Mouse (Mus musculus): ENCODE results near the gene Uvssa. TPM values are rescaled to one million over a fixed set of nuclear protein-coding genes. Genes with fewer than 3 reads are reported as not detected.

Gene Uvssa
- polyA plus RNA-seq, 1 experiment from 2014 or later, result 8.6 TPM

DNA sequence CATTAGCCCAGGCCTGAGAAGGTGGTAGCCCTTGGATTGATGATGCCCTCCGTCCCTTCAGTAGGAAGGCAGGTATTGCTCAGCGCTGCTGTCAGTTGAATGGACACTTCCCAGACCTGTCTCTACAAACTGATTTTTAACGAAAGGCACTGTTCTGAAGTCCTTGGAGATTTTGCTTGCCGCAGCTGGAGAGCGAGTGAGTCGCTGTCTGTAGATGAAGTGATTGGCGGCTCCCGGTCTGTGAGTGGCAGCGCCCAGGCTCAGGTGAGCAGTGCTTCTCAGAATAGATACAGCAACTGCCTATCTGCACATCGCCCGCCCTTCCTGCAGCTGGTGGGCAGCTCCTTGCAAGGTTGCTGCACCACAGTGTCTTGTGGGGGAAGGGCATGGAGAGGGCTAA is 17.3 kb downstream of the Uvssa start:
- H3K4me1 ChIP-seq (replicated peaks; ENCODE audit: control insufficient read depth, insufficient read depth, low read length), result no peaks in the 10 kb centered on the region
- H3K27me3 ChIP-seq (ENCODE audit: control insufficient read depth, insufficient read depth, low read depth, low read length), result no peaks in the 10 kb centered on the region
- H3K4me3 ChIP-seq (ENCODE audit: low read length), result no peak overlapping the region
- no peak overlapping the region for H3K4me2 ChIP-seq (ENCODE audit: low read depth, low read length)
- 84% methylated on average over 11 of the region's 11 CpGs for WGBS
- no peaks in the 10 kb centered on the region for H3K9me3 ChIP-seq (ENCODE audit: control insufficient read depth, low read length)
- ATAC-seq (ENCODE audit: low read depth), result no peak
- H3K27ac ChIP-seq (ENCODE audit: low read length), result no peak overlapping the region
- no peak overlapping the region for H3K9ac ChIP-seq (ENCODE audit: low read length)
- H3K36me3 ChIP-seq (ENCODE audit: control insufficient read depth, insufficient read depth, low read length), result no peaks in the 10 kb centered on the region

DNA sequence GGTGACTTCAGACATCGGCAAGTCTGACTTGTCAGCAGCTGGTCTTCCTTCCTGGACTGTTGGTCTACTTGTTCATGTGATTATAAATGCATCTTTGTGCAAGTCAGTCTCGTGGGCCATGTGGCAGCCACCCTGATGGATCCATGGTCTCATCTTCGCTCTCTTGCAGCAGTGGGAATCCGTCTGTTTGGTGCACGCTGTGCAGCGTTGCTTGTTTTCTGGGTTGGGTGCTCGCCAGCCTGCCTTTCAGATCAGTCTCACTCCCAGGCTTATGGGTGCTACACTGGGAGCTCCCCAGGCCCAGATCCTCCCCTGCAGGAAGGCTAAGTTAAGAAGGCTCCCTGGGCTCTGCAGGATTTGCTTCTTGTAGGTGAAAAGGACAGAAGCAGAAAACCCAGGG is 18.5 kb downstream of the Uvssa start:
- Histone ChIP-seq H3K36me3 (ENCODE audit: control insufficient read depth, insufficient read depth, low read length) (no peaks in the 10 kb centered on the region), H3K4me1 (replicated peaks; ENCODE audit: control insufficient read depth, insufficient read depth, low read length) (no peaks in the 10 kb centered on the region), H3K27me3 (ENCODE audit: control insufficient read depth, insufficient read depth, low read depth, low read length) (no peaks in the 10 kb centered on the region), H3K4me3 (ENCODE audit: low read length) (no peak overlapping the region), H3K4me2 (ENCODE audit: low read depth, low read length) (no peak overlapping the region), H3K9me3 (ENCODE audit: control insufficient read depth, low read length) (no peaks in the 10 kb centered on the region), H3K27ac (ENCODE audit: low read length) (no peak overlapping the region), H3K9ac (ENCODE audit: low read length) (no peak overlapping the region)
- ATAC-seq (ENCODE audit: low read depth), result no peak
- 77% methylated on average over 7 of the region's 7 CpGs for WGBS

DNA sequence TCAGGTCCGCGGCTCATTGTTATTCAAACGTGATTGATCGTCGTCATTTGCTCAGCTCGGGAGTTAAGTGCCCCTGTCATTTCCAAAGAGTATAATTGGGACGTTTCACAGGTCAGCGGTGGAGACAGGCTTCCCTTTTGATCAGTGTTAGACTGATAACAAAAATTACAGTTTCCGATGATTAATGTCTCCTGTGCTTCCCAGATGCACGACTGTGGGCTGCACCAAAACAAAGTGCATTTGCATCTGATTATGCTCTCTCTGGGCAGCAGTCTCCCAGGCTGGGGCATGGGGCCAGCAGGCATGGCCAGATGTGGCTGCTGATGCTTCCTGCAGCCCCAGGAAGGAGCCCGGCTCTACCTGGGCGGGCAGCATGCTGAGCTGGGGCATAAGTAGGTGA is 22.5 kb downstream of the Uvssa start:
- Histone ChIP-seq H3K9me3 (ENCODE audit: control insufficient read depth, low read length) (no peaks in the 10 kb centered on the region), H3K4me3 (ENCODE audit: low read length) (no peak overlapping the region), H3K27ac (ENCODE audit: low read length) (no peak overlapping the region), H3K27me3 (ENCODE audit: control insufficient read depth, insufficient read depth, low read depth, low read length) (no peaks in the 10 kb centered on the region), H3K4me1 (replicated peaks; ENCODE audit: control insufficient read depth, insufficient read depth, low read length) (no peaks in the 10 kb centered on the region), H3K4me2 (ENCODE audit: low read depth, low read length) (no peak overlapping the region), H3K36me3 (ENCODE audit: control insufficient read depth, insufficient read depth, low read length) (no peaks in the 10 kb centered on the region), H3K9ac (ENCODE audit: low read length) (no peak overlapping the region)
- ATAC-seq (ENCODE audit: low read depth), result no peak
- 60% methylated on average over 12 of the region's 12 CpGs for WGBS

DNA sequence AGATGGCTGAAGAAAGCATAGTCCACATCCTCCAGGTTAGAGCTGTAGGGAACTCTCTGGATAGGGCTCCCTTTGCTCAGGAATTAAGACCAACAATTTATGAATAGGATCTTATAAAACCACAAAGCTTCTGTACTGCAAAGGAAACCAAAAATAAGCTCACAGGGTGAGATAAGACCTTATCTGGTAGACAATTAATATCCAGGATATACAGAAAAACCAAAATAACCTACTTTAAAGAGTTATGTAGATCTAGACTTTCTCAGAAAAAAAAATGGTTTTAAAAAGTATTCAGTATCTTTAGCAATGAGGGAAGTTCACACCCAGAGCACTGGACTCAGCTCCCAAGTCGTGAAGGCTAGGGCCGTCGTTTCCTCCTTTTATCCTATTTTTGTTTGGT is 42.0 kb downstream of the Uvssa start:
- H3K9me3 ChIP-seq (ENCODE audit: control insufficient read depth, low read length), result no peaks in the 10 kb centered on the region
- no peaks in the 10 kb centered on the region for H3K36me3 ChIP-seq (ENCODE audit: control insufficient read depth, insufficient read depth, low read length)
- no peak for ATAC-seq (ENCODE audit: low read depth)
- no peak overlapping the region for H3K27ac ChIP-seq (ENCODE audit: low read length)
- no peak overlapping the region for H3K4me2 ChIP-seq (ENCODE audit: low read depth, low read length)
- no peak overlapping the region for H3K9ac ChIP-seq (ENCODE audit: low read length)
- no peak overlapping the region for H3K4me3 ChIP-seq (ENCODE audit: low read length)
- H3K27me3 ChIP-seq (ENCODE audit: control insufficient read depth, insufficient read depth, low read depth, low read length), result no peaks in the 10 kb centered on the region
- WGBS, result 66% methylated on average over 3 of the region's 3 CpGs
- H3K4me1 ChIP-seq (replicated peaks; ENCODE audit: control insufficient read depth, insufficient read depth, low read length), result no peaks in the 10 kb centered on the region

DNA sequence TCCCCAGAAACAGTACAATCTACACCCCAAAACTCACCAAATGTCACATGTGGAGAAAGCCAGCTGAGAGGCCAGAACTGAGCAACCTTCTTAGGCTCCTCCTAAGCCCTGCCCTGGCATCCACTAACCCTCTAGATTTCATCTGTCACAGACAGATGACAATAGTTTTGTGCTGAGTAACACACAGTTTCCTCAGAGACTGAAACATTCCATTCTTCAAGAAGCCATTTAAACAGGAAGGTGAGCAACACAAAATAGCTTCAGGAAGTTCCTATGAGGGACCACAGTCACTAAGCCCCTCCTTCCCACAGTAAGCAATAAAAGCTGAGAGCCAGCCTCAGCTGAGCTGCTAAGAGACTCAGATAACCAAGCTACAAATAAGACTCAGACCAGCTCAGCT is 49.1 kb downstream of the Uvssa start:
- Histone ChIP-seq H3K4me2 (ENCODE audit: low read depth, low read length) (no peak overlapping the region), H3K27ac (ENCODE audit: low read length) (no peak overlapping the region), H3K36me3 (ENCODE audit: control insufficient read depth, insufficient read depth, low read length) (no peaks in the 10 kb centered on the region), H3K9me3 (ENCODE audit: control insufficient read depth, low read length) (no peaks in the 10 kb centered on the region), H3K4me3 (ENCODE audit: low read length) (no peak overlapping the region), H3K9ac (ENCODE audit: low read length) (no peak overlapping the region), H3K4me1 (replicated peaks; ENCODE audit: control insufficient read depth, insufficient read depth, low read length) (no peaks in the 10 kb centered on the region), H3K27me3 (ENCODE audit: control insufficient read depth, insufficient read depth, low read depth, low read length) (peaks cover 54% of the 10 kb centered on the region)
- ATAC-seq (ENCODE audit: low read depth), result no peak

DNA sequence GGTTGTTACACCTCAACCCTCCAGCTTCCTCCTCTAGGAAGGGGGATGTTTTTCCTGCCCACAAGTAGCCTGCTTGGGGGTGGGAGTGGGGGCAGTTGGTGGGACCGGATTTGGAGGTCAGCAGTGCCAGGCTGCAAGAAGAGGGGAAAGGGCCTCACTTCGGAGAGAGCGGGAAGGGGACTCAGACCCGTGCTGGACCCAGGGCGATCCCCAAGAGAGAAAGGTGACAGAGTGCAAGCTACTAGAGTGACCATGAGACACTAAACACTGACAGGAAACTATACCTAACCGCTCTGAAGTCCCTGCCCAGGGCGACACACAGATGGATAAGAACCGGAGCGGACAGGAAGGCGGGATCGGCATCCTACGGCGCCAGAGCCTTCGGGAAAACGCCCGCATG is 51.8 kb downstream of the Uvssa start:
- 2% methylated on average over 16 of the region's 16 CpGs for WGBS
- H3K9ac ChIP-seq (ENCODE audit: low read length), result no peak overlapping the region
- H3K4me1 ChIP-seq (replicated peaks; ENCODE audit: control insufficient read depth, insufficient read depth, low read length), result peaks cover 9% of the 10 kb centered on the region; the same call in 1 of the 2 replicates
- no peak overlapping the region for H3K27ac ChIP-seq (ENCODE audit: low read length)
- no peak overlapping the region for H3K4me2 ChIP-seq (ENCODE audit: low read depth, low read length)
- peaks cover 80% of the 10 kb centered on the region for H3K27me3 ChIP-seq (ENCODE audit: control insufficient read depth, insufficient read depth, low read depth, low read length)
- ATAC-seq (ENCODE audit: low read depth), result no peak
- H3K9me3 ChIP-seq (ENCODE audit: control insufficient read depth, low read length), result no peaks in the 10 kb centered on the region
- no peak overlapping the region for H3K4me3 ChIP-seq (ENCODE audit: low read length)
- no peaks in the 10 kb centered on the region for H3K36me3 ChIP-seq (ENCODE audit: control insufficient read depth, insufficient read depth, low read length)

DNA sequence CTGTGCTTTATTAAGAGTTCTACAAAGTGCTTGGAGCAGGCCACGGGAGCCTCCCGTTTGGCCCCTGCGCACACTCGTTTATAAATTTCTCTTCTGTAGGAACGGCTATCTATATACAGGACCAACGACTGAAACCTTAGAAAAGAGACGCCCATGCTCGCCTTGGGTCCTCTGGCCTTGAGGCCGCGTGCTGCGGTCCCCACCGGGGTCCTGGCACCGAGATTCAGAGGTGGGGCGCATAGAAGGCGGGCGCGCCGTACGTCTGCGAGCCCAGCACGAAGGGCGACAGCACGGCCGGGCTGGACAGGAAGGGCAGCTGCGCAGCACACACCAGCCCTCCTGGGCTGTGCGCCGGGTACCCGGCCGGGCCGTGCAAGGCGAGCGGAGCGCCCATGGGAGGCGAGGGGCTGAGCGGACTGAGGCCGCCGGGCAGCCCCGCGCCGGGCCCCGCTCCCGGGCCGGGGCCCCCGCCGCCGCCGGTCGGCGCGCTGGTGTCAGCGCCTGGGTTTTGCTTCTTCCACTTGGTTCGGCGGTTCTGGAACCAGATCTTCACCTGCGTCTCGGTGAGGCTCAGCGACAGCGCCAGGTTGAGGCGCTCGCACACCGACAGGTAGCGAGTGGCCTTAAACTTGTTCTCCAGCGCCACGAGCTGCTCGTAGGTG is 52.3 kb downstream of the Uvssa start:
- Histone ChIP-seq H3K36me3 (ENCODE audit: control insufficient read depth, insufficient read depth, low read length) (no peaks in the 10 kb centered on the region), H3K4me2 (ENCODE audit: low read depth, low read length) (peak overlapping the region; percentile 41), H3K4me3 (ENCODE audit: low read length) (peak overlapping the region; percentile 23), H3K27ac (ENCODE audit: low read length) (no peak overlapping the region), H3K9ac (ENCODE audit: low read length) (no peak overlapping the region), H3K4me1 (replicated peaks; ENCODE audit: control insufficient read depth, insufficient read depth, low read length) (peaks cover 9% of the 10 kb centered on the region; the same call in 1 of the 2 replicates), H3K27me3 (ENCODE audit: control insufficient read depth, insufficient read depth, low read depth, low read length) (peaks cover 85% of the 10 kb centered on the region), H3K9me3 (ENCODE audit: control insufficient read depth, low read length) (no peaks in the 10 kb centered on the region)
- WGBS, result under 1% methylated on average over 50 of the region's 64 CpGs
- ATAC-seq (ENCODE audit: low read depth), result no peak

DNA sequence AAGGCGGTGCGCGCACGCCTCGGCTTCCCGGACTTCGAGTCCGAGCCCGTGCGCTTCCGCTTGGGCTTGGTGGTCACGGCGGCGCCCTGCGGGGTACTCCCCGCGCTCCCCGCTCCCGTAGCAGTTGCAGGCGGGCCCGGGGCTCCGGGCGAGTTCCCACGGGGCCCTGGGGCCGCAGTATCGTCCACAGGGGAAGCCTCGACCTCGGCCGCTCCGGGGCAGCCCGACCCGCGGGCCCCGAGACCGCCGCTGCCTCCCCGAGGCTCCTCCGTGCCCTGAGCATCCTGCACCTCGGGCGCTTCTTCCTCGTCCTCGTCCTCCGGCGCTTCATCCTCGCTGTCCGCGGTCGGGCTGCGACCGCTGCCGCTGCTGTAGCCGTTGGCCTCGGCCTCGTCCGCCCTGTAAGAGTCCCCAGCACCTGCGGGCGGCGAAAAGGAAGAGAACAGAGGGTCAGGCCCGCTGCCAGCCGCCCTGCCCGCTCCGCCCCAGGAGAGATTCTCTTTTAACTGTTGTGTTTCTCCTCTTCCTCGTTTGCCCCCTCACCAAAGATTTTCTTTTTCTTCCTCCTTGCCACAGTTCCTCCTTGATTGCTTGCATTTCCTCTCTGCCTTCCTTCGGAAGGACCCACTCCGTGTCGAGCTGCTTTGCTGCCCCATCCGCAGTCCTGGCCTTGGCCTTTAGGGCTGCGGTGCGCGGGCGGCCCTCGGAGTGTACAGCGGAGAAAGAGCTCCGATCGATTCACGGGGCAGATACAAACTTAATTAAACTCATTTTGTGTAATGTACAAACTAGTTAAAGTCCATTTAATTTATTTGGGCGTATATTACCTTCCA is 53.0 kb downstream of the Uvssa start:
- no peak for ATAC-seq (ENCODE audit: low read depth)
- H3K27me3 ChIP-seq (ENCODE audit: control insufficient read depth, insufficient read depth, low read depth, low read length), result peaks cover 92% of the 10 kb centered on the region
- 1% methylated on average over 74 of the region's 77 CpGs for WGBS
- no peaks in the 10 kb centered on the region for H3K36me3 ChIP-seq (ENCODE audit: control insufficient read depth, insufficient read depth, low read length)
- peak overlapping the region; percentile 41 for H3K4me2 ChIP-seq (ENCODE audit: low read depth, low read length)
- H3K4me1 ChIP-seq (replicated peaks; ENCODE audit: control insufficient read depth, insufficient read depth, low read length), result peaks cover 9% of the 10 kb centered on the region; the same call in 1 of the 2 replicates
- H3K4me3 ChIP-seq (ENCODE audit: low read length), result peak overlapping the region; percentile 23
- no peaks in the 10 kb centered on the region for H3K9me3 ChIP-seq (ENCODE audit: control insufficient read depth, low read length)
- no peak overlapping the region for H3K27ac ChIP-seq (ENCODE audit: low read length)
- H3K9ac ChIP-seq (ENCODE audit: low read length), result no peak overlapping the region

DNA sequence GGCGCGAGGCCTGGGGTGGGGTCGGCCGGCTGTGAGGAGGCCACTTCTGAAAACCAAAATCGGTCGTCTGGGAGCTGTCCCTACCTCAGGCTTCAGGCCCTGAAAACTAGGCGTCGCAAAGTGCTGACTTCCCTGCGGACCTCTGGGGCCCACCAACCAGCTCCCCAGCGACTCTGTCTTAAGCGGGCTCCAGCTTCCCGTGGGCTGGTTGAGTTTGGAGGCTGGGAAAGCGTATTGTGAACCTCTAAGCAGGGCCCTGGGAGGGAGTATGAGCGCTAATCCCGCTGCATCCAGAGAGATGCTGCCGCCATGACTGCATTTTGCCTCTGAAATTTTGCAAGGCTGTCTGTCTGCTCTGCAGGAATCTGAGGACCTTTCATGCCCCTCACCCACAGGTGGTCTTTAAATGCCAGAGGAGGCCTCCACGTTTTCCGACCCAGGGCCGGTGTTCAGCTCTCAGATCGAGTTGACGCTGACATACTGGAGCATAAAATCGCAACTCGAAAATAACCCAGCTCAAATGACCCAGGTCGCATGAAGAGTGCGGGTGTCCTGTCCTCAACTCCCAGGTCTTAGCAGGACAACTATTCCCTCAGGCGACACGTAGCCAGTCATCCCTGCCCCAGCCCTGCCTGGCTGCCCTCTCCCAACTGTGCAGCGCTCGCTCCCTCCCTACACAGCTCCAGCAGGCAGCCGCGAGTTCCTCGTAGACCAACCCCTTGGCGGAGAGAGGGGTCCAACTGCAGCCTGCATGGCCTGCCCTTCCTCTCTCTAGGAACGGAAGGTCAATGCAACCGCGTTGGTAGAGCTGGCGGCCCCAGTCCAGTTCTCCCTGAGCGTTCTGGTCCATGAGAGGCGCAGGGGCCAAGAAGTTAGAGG is 53.9 kb downstream of the Uvssa start:
- Histone ChIP-seq H3K27ac (ENCODE audit: low read length) (no peak overlapping the region), H3K9me3 (ENCODE audit: control insufficient read depth, low read length) (no peaks in the 10 kb centered on the region), H3K4me3 (ENCODE audit: low read length) (no peak overlapping the region), H3K9ac (ENCODE audit: low read length) (no peak overlapping the region), H3K4me1 (replicated peaks; ENCODE audit: control insufficient read depth, insufficient read depth, low read length) (peaks cover 9% of the 10 kb centered on the region; the same call in 1 of the 2 replicates), H3K27me3 (ENCODE audit: control insufficient read depth, insufficient read depth, low read depth, low read length) (peaks cover 96% of the 10 kb centered on the region), H3K36me3 (ENCODE audit: control insufficient read depth, insufficient read depth, low read length) (no peaks in the 10 kb centered on the region), H3K4me2 (ENCODE audit: low read depth, low read length) (no peak overlapping the region)
- ATAC-seq (ENCODE audit: low read depth), result no peak
- WGBS, result 1% methylated on average over 39 of the region's 39 CpGs
